Mouse (Mus musculus) retina, adult 2 months (tissue): ENCODE data around the gene Cutc.

Experiments
- DNase-seq: peaks from one replicate; pipeline ENCODE4 v3.0.0-alpha.2; 2012; ENCODE audit warnings: low read depth, low spot score

Cutc gene

DNA sequence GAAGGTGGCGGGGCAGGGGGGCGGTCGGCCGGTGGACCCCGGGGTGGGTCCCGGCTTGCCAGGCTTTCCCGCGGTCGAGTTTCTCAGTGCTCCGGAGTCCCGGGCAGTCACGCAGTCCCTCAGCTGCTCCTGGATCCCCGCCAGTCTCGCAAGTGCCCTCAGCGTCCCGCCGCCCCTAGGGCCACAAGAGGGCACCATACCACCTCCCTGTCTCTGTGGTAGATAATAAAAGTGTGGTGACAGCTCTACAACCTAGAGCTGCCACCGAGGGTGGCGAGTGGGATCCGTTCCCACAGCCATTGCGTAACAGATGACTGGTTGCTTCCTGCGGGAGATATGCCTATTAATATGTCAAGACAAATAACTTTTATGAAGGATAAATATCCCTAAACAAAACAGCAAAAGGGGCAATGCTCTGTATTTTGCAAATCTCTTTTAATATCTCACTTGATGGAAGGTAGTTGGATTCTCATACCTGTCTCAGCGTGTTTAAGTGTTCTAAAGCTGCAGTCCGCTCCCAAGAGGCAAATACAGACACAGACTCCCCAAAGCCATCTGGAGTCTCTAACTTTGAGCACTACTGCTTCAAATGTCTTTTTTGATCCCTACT, 535 bp downstream of the Cutc start:
- DNase-seq, result peak; percentile 58

- no peak for DNase-seq
These were observed 1.4 kb downstream of the Cutc start for GRCm38 (mm10) chr19:43754237-43754636.

GRCm38 (mm10) chr19:43754872-43755271, 2.1 kb downstream of the Cutc start:
- no peak for DNase-seq

DNA sequence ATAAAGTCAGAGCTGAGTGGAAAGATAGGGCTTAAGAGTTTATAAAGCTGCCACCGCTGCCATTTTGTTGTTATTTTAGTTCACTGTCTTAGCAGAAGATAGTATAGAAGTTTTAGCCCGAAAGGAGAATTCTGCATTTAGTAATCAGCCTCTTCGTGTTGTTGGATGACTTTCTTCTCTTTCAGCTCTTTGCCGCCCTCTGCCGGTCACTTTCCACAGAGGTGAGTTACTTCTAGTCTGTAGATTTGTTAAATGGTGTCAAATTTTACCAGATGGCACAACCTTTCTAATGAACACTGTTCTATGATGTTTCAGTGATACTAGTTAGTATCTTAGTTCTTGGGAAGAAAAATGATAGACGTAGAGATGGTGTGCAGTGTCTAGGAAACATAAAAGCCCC, 7.7 kb downstream of the Cutc start:
- peak; percentile 45 for DNase-seq

DNA sequence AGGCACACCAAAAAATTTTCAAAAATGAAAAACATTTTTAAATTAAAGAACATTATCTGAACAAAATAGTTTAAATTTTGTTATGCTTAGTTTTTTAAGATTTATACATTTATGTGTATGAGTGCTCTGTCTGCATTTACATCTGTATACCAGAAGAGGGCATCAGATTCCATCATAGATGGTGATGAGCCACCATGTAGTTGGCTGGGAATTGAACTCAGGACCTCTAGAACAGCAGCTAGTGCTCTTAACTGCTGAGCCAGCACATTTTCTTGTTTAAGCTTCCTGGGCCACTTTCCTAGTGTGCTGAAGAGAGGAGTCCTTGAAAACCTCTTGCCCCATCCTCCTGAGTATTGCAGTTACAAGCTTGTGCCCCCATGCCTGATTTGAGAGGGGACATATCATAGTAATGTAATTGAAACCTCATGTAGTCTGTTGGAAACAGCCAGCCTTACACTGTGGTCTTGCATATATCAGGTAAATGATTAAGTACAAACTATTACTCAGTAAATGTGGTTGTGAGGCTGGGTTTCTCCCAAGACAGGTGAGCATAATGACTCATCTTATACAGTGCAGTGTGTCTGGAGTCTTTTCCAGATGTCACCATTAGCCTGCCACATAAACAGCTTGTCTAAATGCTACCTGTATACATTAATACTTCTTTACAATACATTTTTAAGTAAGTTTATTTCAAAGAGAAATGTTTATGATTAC, 8.9 kb downstream of the Cutc start:
- no peak for DNase-seq

- DNase-seq, result no peak
These were observed 9.6 kb downstream of the Cutc start for GRCm38 (mm10) chr19:43762410-43762809.

DNA sequence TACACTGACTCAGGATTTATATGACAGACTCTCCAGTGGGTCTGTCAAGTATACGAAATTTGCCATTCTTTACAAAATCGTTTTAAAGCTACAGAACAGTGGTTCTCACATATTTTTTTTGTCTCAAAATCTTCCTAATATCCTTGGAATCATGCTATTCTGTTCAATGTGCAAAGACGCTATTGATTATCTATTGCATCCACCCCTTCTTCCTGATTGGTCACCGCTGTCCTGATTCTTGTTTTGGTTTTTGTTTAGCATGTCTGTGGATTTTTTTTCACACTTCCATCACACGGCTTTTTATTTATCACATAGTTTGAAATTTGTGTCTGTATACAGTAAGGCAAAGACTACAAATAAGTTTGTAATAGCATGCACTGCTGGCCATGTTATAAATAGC, 13.7 kb downstream of the Cutc start:
- DNase-seq, result no peak

DNA sequence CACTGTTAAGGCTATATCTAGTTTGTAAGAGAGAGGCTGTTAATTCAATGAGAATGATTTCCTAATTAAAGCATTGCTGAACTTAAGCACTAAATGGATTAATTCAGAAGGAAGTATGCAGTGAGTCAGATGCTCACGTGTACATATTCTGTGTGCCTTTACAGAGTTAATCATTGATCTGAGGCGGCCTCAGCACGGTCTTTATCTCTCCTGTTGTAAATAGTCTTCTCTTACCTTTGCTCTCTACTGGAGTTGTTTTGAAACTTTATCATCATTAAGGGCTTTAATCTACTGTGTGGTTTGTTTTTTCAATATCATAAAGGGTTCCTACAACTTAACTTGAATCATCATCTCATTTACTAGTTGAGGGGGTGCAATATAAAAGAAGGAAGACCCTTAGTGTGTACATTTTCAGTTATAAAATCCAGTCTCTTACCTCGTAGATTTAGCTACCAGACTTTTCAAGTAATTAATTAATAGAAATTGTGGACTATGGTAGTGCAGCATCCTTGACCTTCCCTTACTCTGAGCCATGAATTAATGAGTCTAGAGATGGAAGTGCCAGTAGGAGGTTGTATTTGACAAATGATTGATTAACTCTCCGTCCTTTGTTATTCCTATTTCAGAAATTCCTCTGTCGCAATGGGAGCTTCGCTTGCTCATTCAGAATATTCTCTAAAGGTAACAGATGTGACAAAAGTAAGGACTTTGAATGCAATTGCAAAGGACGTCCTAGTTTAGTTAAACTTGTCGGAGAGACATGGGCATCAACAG, 14.9 kb downstream of the Cutc start:
- DNase-seq, result no peak

DNA sequence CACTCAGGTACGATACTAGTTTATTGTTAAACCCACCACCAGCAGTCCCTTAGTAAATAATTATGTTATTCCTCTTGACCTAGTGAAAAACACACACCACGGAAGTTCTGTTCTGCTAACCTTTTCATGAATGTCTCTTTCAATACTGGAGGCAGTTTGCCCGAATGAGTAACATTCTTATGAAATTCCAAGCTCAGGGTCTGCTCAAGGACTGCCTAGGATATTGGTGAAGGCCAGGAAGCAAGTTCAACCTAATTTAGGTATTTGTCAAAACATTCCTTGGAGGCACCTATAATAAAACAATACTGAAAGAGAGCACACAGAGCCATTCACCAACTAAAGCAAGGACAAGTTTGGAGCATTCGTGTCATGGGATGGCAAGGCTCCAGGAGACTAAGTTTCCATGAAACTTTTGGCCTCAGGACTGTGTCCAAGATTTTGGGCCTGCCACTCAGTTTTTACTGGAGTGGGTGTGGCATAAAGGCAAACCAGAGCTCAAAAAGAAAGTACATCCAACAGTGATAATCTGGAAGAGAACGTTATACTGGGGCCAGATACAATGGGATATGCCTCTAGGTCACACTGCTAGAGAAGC, 16.7 kb downstream of the Cutc start:
- no peak for DNase-seq

DNA sequence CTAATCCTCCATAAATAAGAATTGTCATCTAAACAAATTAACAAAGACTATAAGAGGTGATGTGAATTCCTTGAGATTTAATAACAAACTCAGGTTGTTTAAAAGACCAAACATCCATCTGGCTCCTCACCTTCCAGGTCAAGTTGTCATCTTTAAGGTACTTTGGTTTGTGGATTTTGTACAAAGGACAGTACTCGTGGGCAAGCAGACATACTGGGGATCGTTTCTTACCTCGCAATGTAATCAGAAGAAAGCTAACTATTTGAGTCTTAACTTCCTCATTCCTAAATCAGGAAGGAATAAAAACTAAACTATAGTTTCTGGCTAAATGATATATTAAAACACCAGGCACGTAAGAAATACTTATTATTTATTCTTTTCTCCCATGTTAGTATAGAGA, 17.8 kb downstream of the Cutc start:
- no peak for DNase-seq

GRCm38 (mm10) chr19:43771499-43771969, 18.7 kb downstream of the Cutc start:
- DNase-seq, result no peak

DNA sequence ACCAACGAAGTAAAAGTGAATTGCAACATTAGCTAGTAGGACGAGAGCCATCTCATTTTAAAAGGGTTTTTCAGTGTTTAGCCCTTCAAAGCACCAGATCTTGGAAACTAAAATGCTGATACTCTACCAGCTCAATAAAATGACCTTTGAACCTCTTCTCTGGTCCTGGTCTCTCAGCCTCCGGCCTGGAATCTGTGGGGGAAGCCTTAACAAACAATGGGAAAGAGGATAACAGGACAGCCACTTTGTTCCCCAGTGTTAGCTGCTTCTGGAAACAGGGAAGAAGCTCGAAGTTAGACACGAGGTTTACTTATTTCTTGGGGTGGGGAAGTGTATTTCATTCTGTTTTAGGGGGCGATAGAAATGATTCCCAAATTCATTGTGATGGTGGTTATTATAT, 19.5 kb downstream of the Cutc start:
- DNase-seq, result no peak

GRCm38 (mm10) chr19:43775433-43775832, 22.6 kb downstream of the Cutc start:
- DNase-seq, result no peak

DNA sequence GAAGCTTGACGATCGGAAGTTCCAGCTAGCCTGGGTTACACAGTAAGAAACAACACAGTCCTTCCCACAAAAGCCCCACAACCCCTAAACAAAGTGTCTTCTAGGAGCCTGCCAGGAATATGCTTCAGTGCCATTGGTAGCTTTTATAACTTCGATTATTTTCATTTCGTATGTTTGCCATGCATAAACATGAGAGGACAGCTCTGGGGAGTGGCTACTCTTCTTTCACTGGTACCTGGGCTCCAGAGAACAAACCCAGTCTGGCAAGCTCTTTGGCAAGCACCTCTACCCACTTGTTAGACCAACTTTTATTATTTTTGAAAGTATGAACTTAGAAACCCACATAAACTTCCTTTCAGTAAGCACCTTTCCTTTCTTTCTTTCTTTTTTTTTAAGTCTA, 23.8 kb downstream of the Cutc start:
- DNase-seq, result no peak

DNA sequence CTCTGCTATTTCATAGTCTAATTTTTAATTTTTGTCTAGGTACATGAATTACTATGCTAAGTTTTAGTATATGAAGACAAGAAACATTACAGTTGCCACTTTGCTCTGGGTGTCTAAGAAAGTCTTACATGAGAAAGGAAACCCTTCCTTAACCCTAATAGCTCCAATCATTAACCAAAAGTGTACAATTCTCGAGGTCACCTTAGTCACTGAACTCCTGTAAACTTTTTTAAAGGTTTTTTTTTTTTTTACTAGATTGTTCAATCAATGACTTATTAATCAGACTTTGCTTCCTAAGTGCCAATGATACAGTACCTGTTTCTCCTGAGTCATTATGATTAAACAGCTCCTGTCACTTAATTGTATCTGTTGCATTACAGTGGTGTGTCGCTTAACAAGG, 24.5 kb downstream of the Cutc start:
- no peak for DNase-seq

- no peak for DNase-seq
These were observed 27.6 kb downstream of the Cutc start for GRCm38 (mm10) chr19:43780391-43780790.

- DNase-seq, result no peak
These were observed 29.2 kb downstream of the Cutc start, which contains the start of gene Abcc2 for GRCm38 (mm10) chr19:43781980-43782379. Gene Abcc2, plus strand, starts transcription at chr19:43782192.

DNA sequence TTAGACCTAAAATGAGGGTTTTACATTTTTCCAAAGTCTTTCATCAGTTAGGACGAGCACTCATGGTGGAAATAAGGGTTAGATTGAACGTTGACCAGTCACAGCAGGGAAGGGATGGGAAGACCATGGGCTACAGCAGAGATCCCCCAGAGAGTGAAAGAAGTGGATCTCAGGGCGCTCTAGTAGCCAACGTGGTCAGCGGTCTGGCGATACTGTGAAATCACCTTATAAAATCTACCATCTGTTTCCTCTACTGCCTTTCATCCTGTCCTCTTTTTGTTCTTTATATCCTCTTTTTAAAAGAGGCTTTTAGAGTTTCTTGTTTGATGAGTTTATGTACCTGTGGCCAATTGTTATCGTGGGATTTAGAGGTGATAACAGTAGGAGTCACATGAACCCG, 32.0 kb downstream of the Cutc start:
- DNase-seq, result no peak

GRCm38 (mm10) chr19:43786249-43787026, 33.6 kb downstream of the Cutc start:
- no peak for DNase-seq

DNA sequence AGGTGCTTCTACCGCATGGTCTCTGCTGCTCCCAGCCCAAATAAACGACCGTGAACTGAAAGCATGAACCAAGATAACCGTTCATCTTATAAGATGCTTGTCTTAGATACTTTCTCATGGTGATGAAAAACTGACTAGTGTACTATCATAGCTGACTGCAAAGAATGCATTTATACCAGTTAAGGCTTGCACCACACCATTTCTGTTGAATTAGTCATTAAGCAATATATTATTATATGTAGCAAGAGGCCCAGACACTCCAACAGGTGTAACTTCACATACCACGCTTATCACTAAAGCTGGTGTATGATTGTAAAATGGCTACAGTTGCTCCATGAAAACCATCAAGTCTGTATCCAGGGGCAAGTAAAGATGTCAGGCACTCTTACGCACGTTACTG, 37.0 kb downstream of the Cutc start:
- DNase-seq, result no peak

- DNase-seq, result no peak
These were observed 39.7 kb downstream of the Cutc start for GRCm38 (mm10) chr19:43792537-43792936.
